Mouse (Mus musculus) G1E (cell line): ENCODE measurements around the gene Grik4.

Experiments used
- CTCF ChIP-seq: IDR thresholded peaks from 2 replicates; pipeline ENCODE4 v1.5.1; 2012; ENCODE audit warnings: low read depth, low read length, inconsistent platforms, mixed read lengths
- GATA1 ChIP-seq: IDR thresholded peaks from 2 replicates; pipeline ENCODE4 v1.6.1; 2012; ENCODE audit warnings: borderline replicate concordance, low read length, inconsistent platforms, mixed read lengths
- TAL1 ChIP-seq: conservative IDR thresholded peaks from 2 replicates; pipeline ENCODE4 v1.6.1; 2012; ENCODE audit warnings: low read depth, low read length, inconsistent platforms, mixed read lengths

DNA sequence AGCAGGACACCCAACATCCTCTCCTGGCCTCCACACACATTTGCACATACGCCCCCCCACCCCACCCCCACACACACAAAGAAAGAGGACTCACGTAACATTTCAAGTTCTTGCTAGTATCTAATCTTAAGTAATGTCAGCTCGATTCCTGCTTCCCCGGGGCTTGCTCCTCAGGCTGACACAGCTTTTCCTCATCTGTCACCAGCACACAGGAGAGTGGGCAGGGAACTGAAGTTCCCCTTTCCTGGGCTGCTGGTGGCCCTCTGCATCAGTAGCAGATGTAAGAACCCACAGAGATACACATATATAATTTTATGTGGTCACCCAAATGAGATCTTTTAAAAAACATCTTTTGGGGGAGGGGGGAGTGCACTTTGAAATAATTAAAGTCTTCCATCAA, 98.2 kb downstream of the Grik4 start:
- no peak for TF ChIP-seq CTCF
- no peak for TF ChIP-seq TAL1
- TF ChIP-seq GATA1 = no peak
